Mouse (Mus musculus) brown adipose tissue, adult 24 weeks (tissue): ENCODE data around the gene Hoxa10. TPM values are rescaled to one million over a fixed set of nuclear protein-coding genes. Genes with fewer than 3 reads are reported as not detected.

Source experiments
- H3K27ac ChIP-seq: fragments of 200-500 bp; replicated peaks from 2 replicates; pipeline ENCODE4 v1.5.1; 2012; ENCODE audit warnings: low read depth, mild to moderate bottlenecking, low read length
- H3K4me1 ChIP-seq: fragments of 200-500 bp; 2 replicates; pipeline ENCODE4 v1.6.1; 2012; ENCODE audit warnings: low read length, mixed read lengths; ENCODE audit not compliant: control insufficient read depth, insufficient read depth, insufficient read length
- H3K4me3 ChIP-seq: fragments of 200-500 bp; 2 replicates; pipeline ENCODE4 v1.5.1; 2012; ENCODE audit warnings: low read depth, mild to moderate bottlenecking, low read length, moderate library complexity; ENCODE audit not compliant: insufficient read depth
- polyA plus RNA-seq: library from polyadenylated mRNA; stranded (reverse); fragments of >200 nt; gene quantifications from 2 replicates; pipeline ENCODE4 v1.2.4, GENCODE M21; 2012; ENCODE audit not compliant: missing spikeins, insufficient read depth, insufficient read length

Gene Hoxa10
- polyA plus RNA-seq, 1 experiment: not detected

DNA sequence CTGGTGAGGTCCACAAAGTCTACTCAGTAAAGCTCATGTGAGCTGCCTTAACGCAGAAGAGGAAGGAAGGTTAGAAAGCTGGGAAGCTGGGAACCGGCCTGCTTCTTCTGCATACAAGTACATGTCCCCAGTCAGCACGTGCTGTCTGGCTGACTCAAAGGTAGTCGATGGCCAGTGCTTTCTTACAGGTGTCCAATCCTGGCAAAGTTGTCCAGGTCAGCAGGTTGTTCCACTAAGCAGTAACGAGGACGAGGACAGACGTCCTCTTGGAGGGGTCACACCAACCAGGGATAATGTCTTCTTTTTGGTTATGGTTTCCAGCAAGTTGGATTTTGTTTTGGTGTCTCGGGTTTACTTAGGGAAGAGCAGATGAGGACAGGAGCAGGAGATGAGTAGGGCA, 50.7 kb downstream of the Hoxa10 start:
- Histone ChIP-seq H3K4me3 (peak overlapping the region; percentile 85), H3K4me1 (peaks cover 17% of the 10 kb centered on the region), H3K27ac (peak overlapping the region; percentile 93)

DNA sequence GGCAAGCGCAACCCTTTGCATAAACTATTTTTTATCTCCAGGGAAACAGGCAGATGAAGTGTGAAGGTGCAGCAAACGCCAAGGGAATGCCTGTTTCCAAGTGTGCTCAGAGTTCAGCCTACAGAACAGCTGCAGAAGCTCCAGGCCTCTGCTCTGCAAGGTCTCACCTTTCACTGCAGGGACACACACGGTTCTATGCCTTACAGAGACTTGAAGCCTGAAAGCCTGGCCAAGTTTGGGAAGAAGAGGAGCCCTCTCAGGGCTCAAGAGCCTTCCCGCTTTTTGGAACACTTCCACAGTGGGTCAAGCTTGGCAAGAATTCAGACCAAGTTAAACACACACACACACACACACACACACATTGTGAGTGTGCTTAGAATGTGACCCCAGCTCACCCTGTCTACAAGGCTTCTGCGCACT, 51.5 kb downstream of the Hoxa10 start:
- H3K27ac ChIP-seq: peak overlapping the region; percentile 73
- peaks cover 22% of the 10 kb centered on the region for H3K4me1 ChIP-seq
- peak overlapping the region; percentile 13; the same call in 1 of the 2 replicates for H3K4me3 ChIP-seq

DNA sequence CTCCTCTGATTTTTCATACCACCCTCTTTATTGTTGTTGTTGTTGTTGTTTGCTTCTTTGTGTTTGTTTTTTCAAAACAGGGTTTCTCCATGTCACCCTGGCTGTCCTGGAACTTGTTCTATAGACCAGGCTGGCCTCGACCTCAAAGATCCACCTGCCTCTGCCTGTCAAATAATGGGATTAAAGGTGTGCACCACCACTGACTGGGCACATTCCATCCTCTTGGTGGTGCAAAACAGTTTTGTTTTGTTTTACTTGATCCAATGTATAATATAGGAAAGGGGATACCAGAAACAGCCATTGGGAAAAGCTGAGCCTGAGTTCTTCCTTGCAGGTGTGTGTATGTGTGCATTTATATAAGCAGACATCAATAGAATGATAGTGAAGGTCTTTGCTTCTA, 54.2 kb downstream of the Hoxa10 start:
- H3K4me3 ChIP-seq: no peak overlapping the region
- peaks cover 24% of the 10 kb centered on the region for H3K4me1 ChIP-seq
- H3K27ac ChIP-seq: no peak overlapping the region

DNA sequence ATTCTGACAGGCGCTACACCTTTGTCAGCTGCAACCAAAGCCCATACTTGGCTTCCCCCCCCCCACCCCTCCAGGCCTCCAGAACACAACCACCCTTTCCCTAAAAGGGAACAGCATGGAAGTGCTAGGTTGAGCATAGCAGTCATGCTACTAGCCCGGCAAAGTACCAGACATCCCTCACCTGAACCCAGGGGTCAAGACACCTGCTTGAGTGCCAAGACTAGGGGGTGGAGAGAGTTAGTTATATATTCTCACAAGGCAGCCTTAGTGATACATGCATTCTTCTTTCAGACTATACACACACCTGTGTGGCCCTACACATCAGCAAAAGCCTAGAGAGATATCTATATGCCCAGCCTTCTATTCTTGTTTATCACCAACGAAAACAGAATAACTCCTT, 54.8 kb downstream of the Hoxa10 start:
- peaks cover 28% of the 10 kb centered on the region for H3K4me1 ChIP-seq
- H3K27ac ChIP-seq: 0 out of 2 replicates have a peak overlapping the region, but pooled peaks have one; percentile 16
- H3K4me3 ChIP-seq: no peak overlapping the region

DNA sequence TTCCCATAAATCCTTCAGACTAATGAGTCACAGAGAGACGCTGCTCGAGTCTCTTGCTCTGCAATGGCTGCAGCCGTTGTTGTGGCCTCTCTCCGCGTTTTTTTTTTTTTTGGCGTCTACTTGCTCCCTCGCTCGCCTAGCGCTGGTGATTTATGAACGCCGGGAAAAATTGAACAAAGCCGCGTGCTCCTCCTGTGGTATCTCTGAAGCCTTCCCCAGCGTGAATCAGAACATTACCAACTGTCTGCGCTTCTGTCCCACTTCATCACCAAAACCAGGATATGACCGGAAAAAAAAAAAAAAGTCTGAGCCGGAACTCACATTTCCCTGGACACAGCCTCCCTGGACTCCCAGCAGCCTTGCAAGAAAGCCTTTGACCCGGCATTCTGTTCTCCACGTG, 55.4 kb downstream of the Hoxa10 start:
- Histone ChIP-seq H3K4me1 (peaks cover 29% of the 10 kb centered on the region), H3K27ac (peak overlapping the region; percentile 16), H3K4me3 (peak overlapping the region; percentile 51)

DNA sequence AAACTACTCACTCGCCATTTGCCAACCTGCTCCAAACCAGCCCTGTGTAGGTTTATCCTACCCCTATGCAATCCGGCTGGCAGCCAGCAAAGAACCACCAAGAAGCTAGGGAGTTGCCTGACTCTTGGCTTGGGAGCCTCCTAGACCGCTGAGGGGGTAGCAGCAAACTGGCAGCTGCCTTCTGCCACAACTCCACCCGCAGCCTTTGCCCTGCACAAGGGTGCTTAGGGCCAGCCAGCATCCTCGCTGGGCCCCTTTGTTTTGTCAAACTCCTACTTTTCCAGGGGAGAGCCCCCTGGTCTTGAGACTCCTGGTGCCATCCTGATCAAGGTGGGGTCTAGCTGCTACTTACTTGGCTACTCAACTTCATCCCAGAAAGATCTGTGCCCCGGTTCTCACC, 56.0 kb downstream of the Hoxa10 start:
- Histone ChIP-seq H3K27ac (no peak overlapping the region), H3K4me3 (no peak overlapping the region), H3K4me1 (peaks cover 25% of the 10 kb centered on the region)

GRCm38 (mm10) chr6:52183311-52184080, 57.2 kb downstream of the Hoxa10 start:
- Histone ChIP-seq H3K4me3 (peak overlapping the region; percentile 23; the same call in 1 of the 2 replicates), H3K27ac (no peak overlapping the region; the same call in 1 of the 2 replicates), H3K4me1 (peaks cover 28% of the 10 kb centered on the region)

DNA sequence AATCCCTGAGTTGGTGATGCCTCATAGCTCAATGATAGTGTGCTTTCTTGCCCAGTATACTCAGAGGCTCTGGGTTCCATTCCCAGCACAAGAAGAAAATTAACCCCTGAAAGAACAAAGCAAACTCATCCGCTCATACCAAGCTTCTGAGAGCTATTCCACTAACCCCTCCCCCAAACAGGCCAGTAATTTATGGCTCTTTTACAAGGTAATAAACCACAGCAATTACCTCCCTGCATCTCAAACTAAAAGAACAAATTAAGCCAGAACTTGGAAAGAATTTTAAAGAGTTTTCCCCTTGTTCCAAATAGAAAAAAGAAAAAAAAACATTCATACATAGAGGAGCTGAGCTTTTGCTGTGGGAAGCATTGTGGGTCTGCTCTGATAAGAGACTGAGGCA, 57.9 kb downstream of the Hoxa10 start:
- H3K4me1 ChIP-seq: peaks cover 30% of the 10 kb centered on the region
- H3K4me3 ChIP-seq: peak overlapping the region; percentile 23; the same call in 1 of the 2 replicates
- H3K27ac ChIP-seq: no peak overlapping the region

DNA sequence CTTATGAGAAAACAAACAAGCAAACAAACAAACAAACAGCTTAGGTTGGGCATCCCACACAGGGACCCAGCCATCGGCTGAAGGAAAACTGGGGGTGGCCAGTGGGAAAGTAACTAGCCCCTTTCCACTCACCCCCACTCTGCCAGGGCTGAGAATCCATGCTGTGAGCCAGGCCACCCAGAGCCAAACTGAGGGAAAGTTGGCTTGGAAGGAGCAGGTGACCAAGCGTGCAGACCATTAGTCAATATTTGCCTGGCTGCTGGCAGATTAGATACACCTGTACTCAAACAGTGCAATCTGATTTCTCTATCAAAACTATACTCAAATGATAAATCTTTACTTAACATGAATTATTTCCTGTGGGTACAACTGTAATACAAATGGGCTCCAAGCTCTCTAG, 58.6 kb downstream of the Hoxa10 start:
- H3K27ac ChIP-seq: no peak overlapping the region
- H3K4me3 ChIP-seq: no peak overlapping the region
- H3K4me1 ChIP-seq: peaks cover 31% of the 10 kb centered on the region

Other genes starting within 250 kb of the Hoxa10 start
- 55.2 and 82.3 TPM in 2 replicates for gene Skap2, start 228.3 kb downstream of the Hoxa10 start, polyA plus RNA-seq
- 0.50 and 0.99 TPM in 2 replicates for gene Hoxa1, start 82.5 kb downstream of the Hoxa10 start, polyA plus RNA-seq
- 2.9 TPM in 1 of 2 replicates, not detected in the other for gene Hoxa2, start 76.0 kb downstream of the Hoxa10 start, polyA plus RNA-seq
- not detected in 2 replicates for gene 5730596B20Rik, start 63.4 kb downstream of the Hoxa10 start, polyA plus RNA-seq
- 14.0 and 26.4 TPM in 2 replicates for gene Hoxa4, start 49.1 kb downstream of the Hoxa10 start, polyA plus RNA-seq
- 35.9 and 39.4 TPM in 2 replicates for gene Hoxa5, start 36.3 kb downstream of the Hoxa10 start, polyA plus RNA-seq
- not detected in 2 replicates for gene Hoxa6, start 32.1 kb downstream of the Hoxa10 start, polyA plus RNA-seq
- 4.7 and 5.4 TPM in 2 replicates for gene Hoxa3, start 27.5 kb downstream of the Hoxa10 start, polyA plus RNA-seq
- not detected in 2 replicates for gene Gm28308, start 27.5 kb downstream of the Hoxa10 start, polyA plus RNA-seq
- gene Hoxa7, start 19.0 kb downstream of the Hoxa10 start, polyA plus RNA-seq: 11.4 and 11.5 TPM in 2 replicates
- 1.7 TPM in 1 of 2 replicates, not detected in the other for gene Hoxa9, start 9.8 kb downstream of the Hoxa10 start, polyA plus RNA-seq
- gene Hoxa11, start 5.0 kb upstream of the Hoxa10 start, polyA plus RNA-seq: not detected in 2 replicates
- gene Hoxa13, start 20.0 kb upstream of the Hoxa10 start, polyA plus RNA-seq: not detected in 2 replicates
- not detected in 2 replicates for gene Evx1, start 72.6 kb upstream of the Hoxa10 start, polyA plus RNA-seq